Mouse (Mus musculus) E14TG2a.4 (cell line): ENCODE data around the gene Tmc3.

Source experiments
- CTCF ChIP-seq: conservative IDR thresholded peaks from 2 replicates; pipeline ENCODE4 v1.5.1; 2014; ENCODE audit warnings: low read length
- NANOG ChIP-seq: IDR thresholded peaks from 2 replicates; pipeline ENCODE4 v1.6.1; 2014; ENCODE audit warnings: borderline replicate concordance, low read length, mixed read lengths
- POU5F1 ChIP-seq: IDR thresholded peaks from 2 replicates; pipeline ENCODE4 v1.6.1; 2014; ENCODE audit warnings: low read length, borderline replicate concordance

GRCm38 (mm10) chr7:83645476-83645875, 60.7 kb downstream of the Tmc3 start:
- TF ChIP-seq CTCF (no peak), NANOG (no peak), POU5F1 (no peak)
